Mouse (Mus musculus): ENCODE data around the gene Btbd35f28. TPM values are rescaled to one million over a fixed set of nuclear protein-coding genes. Genes with fewer than 3 reads are reported as not detected.
"Not testable (repeated sequence)": the region's sequence is repeated elsewhere in the genome, so short reads cannot be mapped to it uniquely, and the experiment has no call there.

Btbd35f28 gene
- not detected in 2 replicates for polyA plus RNA-seq (2014; fragmentation: Nextera tagmentation; extraction: Ambion mirVana)

GRCm38 (mm10) chrX:4196276-4196675, at the start of gene Btbd35f28:
Gene Btbd35f28 (plus strand): TSS chrX:4196576.
- H3K4me3 ChIP-seq (ENCODE audit: control insufficient read depth in 1 of 2, insufficient read depth in 1 of 2, low read depth in 1 of 2, low read length in 2 of 2); H3K9me3 ChIP-seq (ENCODE audit: control insufficient read depth, low read length); H3K27me3 ChIP-seq (ENCODE audit: control insufficient read depth, insufficient read depth, low read length); H3K36me3 ChIP-seq (ENCODE audit: control insufficient read depth, insufficient read depth, low read length); H3K9ac ChIP-seq (ENCODE audit: low read length); H3K4me2 ChIP-seq (ENCODE audit: low read length); H3K4me1 ChIP-seq (ENCODE audit: control insufficient read depth in 2 of 2, insufficient read depth in 2 of 2, low read length in 2 of 2); ATAC-seq (ENCODE audit: insufficient number of reproducible peaks, insufficient read depth, low FRiP score, low read depth); H3K27ac ChIP-seq (replicated peaks in 1 of 2; ENCODE audit: control insufficient read depth in 1 of 2, insufficient read depth in 1 of 2, low read depth in 2 of 2, low read length in 2 of 2): not testable (repeated sequence)
- no CpG with 5 or more reads among the region's 2 CpGs for WGBS

Other genes with a start within 250 kb of the Btbd35f28 start
- gene Btbd35f16, start 239.6 kb upstream of the Btbd35f28 start, polyA plus RNA-seq (2014; fragmentation: Nextera tagmentation; extraction: Ambion mirVana), result not detected in 2 replicates
- not detected in 2 replicates for gene Btbd35f3, start 158.9 kb upstream of the Btbd35f28 start, polyA plus RNA-seq (2014; fragmentation: Nextera tagmentation; extraction: Ambion mirVana)
- not detected in 2 replicates for gene Btbd35f20, start 94.7 kb downstream of the Btbd35f28 start, polyA plus RNA-seq (2014; fragmentation: Nextera tagmentation; extraction: Ambion mirVana)
- not detected in 2 replicates for gene Btbd35f17, start 174.1 kb downstream of the Btbd35f28 start, polyA plus RNA-seq (2014; fragmentation: Nextera tagmentation; extraction: Ambion mirVana)